Mouse (Mus musculus) testis, postnatal 14 days (tissue): ENCODE data around the gene Olfr1062.
A peak's percentile ranks its signal among the peaks of the same experiment; 100 is the strongest.
"Not testable (repeated sequence)": the region's sequence is repeated elsewhere in the genome, so short reads cannot be mapped to it uniquely, and the experiment has no call there.

Experiments used
- DNase-seq: peaks from one replicate; pipeline ENCODE4 v3.0.0; 2021; ENCODE audit warnings: low spot score

Olfr1062 gene

DNA sequence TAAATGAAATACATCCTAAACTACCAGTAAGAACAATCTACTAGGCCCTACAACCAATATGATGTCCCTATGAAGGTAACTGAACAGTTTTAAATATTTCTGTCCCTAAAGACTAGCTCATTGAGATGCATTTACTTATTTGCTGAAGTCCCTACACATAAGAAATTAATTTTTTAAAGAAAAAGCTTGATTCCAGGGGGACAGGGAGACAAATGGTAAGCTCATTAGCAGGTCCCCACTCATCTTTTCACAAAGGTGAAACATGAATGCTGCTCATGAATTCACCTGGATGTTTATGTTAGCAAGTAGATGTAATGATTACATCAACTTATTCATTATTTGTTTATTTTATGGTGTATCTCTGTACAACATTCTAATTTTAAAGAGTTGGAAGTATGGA is at the start of gene Olfr1062:
Gene Olfr1062 (minus strand): TSS at position 101 of the 400 bp plus-strand sequence.
- not testable (repeated sequence) for DNase-seq

DNA sequence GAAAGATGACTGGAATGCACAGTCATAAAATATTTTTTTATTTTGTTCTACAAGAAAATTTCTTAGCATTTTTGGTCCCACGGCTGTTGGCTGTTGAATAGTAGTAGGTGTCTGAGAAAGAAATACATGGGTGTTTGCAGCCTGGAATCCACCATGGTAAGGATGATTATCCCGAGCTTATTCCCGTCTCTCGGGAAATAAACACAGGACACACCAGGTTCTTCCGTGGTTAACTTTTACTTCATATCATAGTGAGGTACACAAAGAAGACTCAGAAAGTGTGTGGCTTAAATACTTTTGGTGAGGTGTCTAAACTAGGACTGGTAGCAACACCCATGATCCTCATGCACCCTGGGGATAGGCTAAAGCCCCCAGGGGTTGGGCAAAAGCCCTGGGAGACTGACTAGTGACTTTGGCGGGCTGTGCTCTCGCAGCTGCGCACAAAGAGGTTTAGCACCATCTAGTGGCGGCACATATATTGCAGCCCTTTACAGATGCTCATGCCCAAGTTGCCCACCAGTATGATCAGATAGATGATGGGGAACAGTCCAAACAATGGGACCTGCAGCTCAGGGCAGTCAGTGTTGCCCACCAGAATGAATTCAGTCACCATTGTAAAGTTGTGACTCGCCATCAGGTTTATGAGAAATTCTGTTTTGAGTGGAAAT is 38.0 kb upstream of the Olfr1062 start:
- peak; percentile 23 for DNase-seq

DNA sequence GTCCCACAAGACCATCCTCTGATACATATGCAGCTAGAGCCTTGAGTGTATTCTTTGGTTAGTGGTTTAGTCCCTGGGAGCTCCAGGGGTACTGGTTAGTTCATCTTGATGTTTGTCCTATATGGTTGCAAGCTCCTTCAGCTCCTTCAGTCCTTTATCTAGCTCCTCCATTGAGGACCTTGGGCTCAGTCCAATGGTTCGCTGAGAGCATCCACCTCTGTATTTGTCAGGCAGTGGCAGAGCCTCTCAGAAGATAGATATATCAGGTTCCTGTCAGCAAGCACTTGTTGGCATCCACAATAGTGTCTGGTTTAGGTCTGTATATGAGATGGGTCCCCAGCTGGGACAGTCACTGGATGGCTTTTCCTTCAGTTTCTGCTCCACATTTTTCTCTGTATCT is 33.9 kb upstream of the Olfr1062 start:
- no peak for DNase-seq

DNA sequence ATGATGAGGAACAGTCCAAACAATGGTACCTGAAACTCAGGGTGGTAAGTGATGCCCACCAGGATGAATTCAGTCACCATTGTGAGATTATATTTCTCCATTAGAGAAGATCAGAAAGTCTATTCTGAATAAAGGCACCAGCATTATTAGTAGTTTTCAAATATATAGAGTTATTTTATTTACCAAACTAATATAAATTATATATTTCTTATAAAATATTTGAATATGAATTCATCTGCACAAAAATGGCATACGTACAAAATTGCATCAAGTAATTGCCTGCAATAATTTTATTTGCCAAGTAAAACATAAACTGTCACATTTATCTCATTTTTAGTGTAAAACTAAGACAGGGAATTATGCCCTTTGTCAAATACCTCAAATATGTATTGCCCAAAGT is 29.6 kb upstream of the Olfr1062 start, which contains the start of gene Olfr1066:
Gene Olfr1066 (minus strand): TSS at position 101 of the 400 bp plus-strand sequence.
- DNase-seq: no peak

DNA sequence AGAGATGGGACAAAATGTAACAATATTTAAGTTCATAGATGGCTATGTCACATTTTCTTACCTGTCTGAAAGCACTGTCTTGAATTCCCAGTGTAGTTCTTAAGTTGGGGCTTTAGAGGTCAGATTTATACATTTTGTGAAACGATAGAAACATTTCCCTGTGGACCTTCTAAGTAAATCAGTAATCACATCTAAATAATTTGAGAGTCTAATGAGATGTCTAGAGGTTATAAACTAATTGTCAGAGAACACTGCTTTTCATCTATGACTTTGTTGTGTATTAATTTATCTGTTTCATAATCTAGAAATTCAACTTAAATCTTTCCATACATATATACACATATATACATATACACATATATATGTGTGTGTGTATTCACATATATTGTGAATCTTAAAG is 23.9 kb upstream of the Olfr1062 start, which contains the start of gene Olfr1065:
Gene Olfr1065 (minus strand): TSS at position 101 of the 400 bp plus-strand sequence.
- not testable (repeated sequence) for DNase-seq

DNA sequence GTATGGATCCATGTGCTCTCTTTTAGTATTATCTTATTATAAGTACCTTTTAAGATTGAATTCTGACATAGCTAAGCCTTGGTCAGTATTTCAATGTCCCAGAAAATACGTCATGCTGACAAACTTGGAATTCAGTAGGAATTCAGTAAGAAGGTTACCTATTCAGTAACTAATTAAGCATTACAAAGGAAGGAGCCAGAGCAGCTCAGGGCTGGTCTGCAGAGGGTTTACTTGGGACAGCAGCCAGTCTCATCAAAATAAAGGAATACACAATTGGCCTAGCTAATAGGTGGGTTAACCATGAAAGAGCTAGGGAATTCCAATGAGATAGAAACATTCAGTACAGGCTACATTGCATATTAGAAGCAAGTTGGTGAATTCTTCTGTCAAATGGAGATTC is 15.6 kb upstream of the Olfr1062 start:
- DNase-seq: not testable (repeated sequence)

DNA sequence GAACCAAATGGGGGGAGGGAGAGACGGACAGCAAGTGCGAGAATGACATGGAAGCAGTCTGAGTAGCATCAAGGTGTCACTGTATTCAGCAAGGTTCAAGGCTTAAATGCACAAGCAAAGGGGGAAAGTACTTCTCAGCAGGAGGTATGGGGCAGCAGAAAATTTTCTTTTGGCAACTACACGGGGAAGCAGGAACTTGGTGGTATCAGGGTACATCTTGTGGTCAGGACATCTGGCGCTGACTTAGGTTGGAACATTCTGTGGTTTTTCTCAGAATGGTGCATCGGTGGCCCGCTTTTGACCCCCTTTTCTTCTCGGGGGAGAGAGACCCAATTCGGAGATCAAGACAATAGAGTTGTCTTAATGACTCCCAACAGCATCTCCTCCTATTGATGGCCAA is 2.0 kb upstream of the Olfr1062 start:
- not testable (repeated sequence) for DNase-seq

DNA sequence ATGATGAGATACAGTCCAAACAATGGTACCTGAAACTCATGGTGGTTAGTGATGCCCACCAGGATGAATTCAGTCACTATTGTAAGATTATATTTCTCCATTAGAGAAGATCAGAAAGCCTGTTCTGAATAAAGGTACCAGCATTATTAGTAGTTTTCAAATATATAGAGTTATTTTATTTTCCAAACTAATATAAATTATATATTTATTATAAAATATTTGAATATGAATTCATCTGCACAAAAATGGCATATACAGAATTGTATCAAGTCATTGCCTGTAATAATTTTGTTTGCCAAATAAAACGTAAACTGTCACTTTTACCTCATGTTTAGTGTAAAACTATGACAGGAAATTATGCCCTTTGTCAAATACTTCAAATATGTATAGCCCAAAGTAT is 12.6 kb downstream of the Olfr1062 start, which contains the start of gene Olfr1061:
Gene Olfr1061 (minus strand): TSS at position 101 of the 400 bp plus-strand sequence.
- no peak for DNase-seq

DNA sequence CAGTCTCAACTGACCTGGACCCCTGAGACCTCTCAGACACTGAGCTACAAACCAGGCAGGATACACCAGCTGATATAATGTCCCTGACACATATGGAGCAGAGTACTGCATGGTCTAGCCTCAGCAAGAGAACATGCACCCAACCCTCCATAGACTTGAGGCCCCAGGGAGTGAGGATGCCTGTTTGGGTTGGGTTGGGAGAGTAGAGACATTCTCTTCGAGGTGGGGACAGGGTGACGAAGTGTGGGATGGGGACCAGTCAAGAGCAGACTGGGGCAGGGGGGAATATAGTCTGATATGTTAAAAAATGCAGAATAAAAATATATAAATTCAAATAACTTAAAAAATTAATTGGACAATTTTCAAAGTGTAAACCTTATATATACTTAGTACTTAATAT is 31.4 kb downstream of the Olfr1062 start:
- DNase-seq: no peak

DNA sequence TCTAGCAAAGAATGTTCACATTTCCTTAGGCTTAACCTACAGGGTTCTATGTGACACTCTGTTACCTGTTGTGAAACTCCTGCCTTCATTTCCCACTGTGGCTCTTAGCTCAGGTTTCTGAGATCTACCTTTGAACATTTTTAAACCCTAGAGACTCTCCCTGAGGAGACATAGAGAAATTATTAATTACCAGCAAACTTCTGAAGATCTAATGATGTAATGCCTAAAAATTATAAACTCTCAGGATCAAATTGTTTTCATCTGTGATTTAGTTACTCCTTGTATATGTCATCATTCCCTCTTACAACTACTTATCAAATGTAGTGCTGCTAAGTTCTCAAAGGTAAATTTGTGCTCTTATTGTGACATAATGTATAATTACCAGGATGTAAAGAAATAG is 38.1 kb downstream of the Olfr1062 start, which contains the start of gene Olfr1058:
Gene Olfr1058 (minus strand): TSS at position 101 of the 400 bp plus-strand sequence.
- not testable (repeated sequence) for DNase-seq

DNA sequence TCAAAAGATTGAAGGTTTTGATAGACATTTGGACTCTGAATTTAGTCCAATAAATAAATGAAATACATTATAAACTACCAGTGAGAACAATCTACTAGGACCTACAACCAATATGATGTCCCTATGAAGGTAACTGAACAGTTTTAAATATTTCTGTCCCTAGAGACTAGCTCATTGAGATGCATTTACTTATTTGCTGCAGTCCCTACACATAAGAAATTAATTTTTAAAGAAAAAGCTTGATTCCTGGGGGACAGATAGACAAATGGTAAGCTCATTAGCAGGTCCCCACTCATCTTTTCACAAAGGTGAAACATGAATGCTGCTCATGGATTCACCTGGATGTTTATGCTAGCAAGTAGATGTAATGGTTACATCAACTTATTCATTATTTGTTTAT is 48.3 kb downstream of the Olfr1062 start, which contains the start of gene Olfr1057:
Gene Olfr1057 (minus strand): TSS at position 101 of the 400 bp plus-strand sequence.
- no peak for DNase-seq
